Mouse (Mus musculus): ENCODE results near the gene Larp1b. TPM values are rescaled to one million over a fixed set of nuclear protein-coding genes. Genes with fewer than 3 reads are reported as not detected.

Gene Larp1b
- polyA plus RNA-seq, 1 experiment from 2014 or later, result 10.7 TPM

GRCm38 (mm10) chr3:41062758-41063157 is 113.1 kb downstream of the Larp1b start:
- ATAC-seq (ENCODE audit: low FRiP score, low TSS enrichment), result no peak
- 0 out of 2 replicates have a peak, but pooled peaks cover 6% of the 10 kb centered on the region for H3K36me3 ChIP-seq (ENCODE audit: control insufficient read depth, insufficient read depth, low read length)
- H3K9ac ChIP-seq (ENCODE audit: low read length), result no peak overlapping the region
- H3K27ac ChIP-seq (replicated peaks), result no peak overlapping the region
- TF ChIP-seq CTCF (IDR thresholded peaks at IDR 0.05; ENCODE audit: low read depth) (no peak), EP300 (optimal IDR thresholded peaks at IDR 0.05) (no peak)
- H3K4me1 ChIP-seq (replicated peaks; ENCODE audit: control insufficient read depth, insufficient read depth), result no peaks in the 10 kb centered on the region
- DNase-seq (ENCODE audit: low spot score), result no peak
- no peaks in the 10 kb centered on the region for H3K27me3 ChIP-seq (ENCODE audit: control insufficient read depth, insufficient read depth, low read length)
- 97% methylated on average over 2 of the region's 2 CpGs for WGBS
- H3K4me3 ChIP-seq (ENCODE audit: low read depth, low read length), result no peak overlapping the region
- H3K4me2 ChIP-seq (replicated peaks; ENCODE audit: low read depth), result no peak overlapping the region
- H3K9me3 ChIP-seq (ENCODE audit: control insufficient read depth, low read length), result no peaks in the 10 kb centered on the region

- Histone ChIP-seq H3K27ac (replicated peaks) (no peak overlapping the region), H3K4me3 (ENCODE audit: low read depth, low read length) (no peak overlapping the region), H3K4me1 (replicated peaks; ENCODE audit: control insufficient read depth, insufficient read depth) (no peaks in the 10 kb centered on the region), H3K36me3 (ENCODE audit: control insufficient read depth, insufficient read depth, low read length) (0 out of 2 replicates have a peak, but pooled peaks cover 9% of the 10 kb centered on the region), H3K27me3 (ENCODE audit: control insufficient read depth, insufficient read depth, low read length) (no peaks in the 10 kb centered on the region), H3K9me3 (ENCODE audit: control insufficient read depth, low read length) (no peaks in the 10 kb centered on the region), H3K9ac (ENCODE audit: low read length) (no peak overlapping the region), H3K4me2 (replicated peaks; ENCODE audit: low read depth) (no peak overlapping the region)
- no peak for TF ChIP-seq EP300 (optimal IDR thresholded peaks at IDR 0.05)
- no peak for TF ChIP-seq CTCF (IDR thresholded peaks at IDR 0.05; ENCODE audit: low read depth)
- WGBS, result 57% methylated on average over 2 of the region's 2 CpGs
- DNase-seq (ENCODE audit: low spot score) (no peak), ATAC-seq (ENCODE audit: low FRiP score, low TSS enrichment) (no peak)
Observed at GRCm38 (mm10) chr3:41065320-41065719, 115.7 kb downstream of the Larp1b start.

GRCm38 (mm10) chr3:41070519-41070918 is 120.9 kb downstream of the Larp1b start:
- Histone ChIP-seq H3K36me3 (ENCODE audit: control insufficient read depth, insufficient read depth, low read length) (0 out of 2 replicates have a peak, but pooled peaks cover 9% of the 10 kb centered on the region), H3K27me3 (ENCODE audit: control insufficient read depth, insufficient read depth, low read length) (no peaks in the 10 kb centered on the region), H3K27ac (replicated peaks) (no peak overlapping the region), H3K4me3 (ENCODE audit: low read depth, low read length) (no peak overlapping the region), H3K4me1 (replicated peaks; ENCODE audit: control insufficient read depth, insufficient read depth) (no peaks in the 10 kb centered on the region), H3K9me3 (ENCODE audit: control insufficient read depth, low read length) (no peaks in the 10 kb centered on the region), H3K9ac (ENCODE audit: low read length) (no peak overlapping the region), H3K4me2 (replicated peaks; ENCODE audit: low read depth) (no peak overlapping the region)
- DNase-seq (ENCODE audit: low spot score), result no peak
- ATAC-seq (ENCODE audit: low FRiP score, low TSS enrichment), result no peak
- TF ChIP-seq CTCF (IDR thresholded peaks at IDR 0.05; ENCODE audit: low read depth) (peak; percentile 61), EP300 (optimal IDR thresholded peaks at IDR 0.05) (no peak)
- WGBS, result 66% methylated on average over 2 of the region's 2 CpGs

- DNase-seq (ENCODE audit: low spot score) (no peak), ATAC-seq (ENCODE audit: low FRiP score, low TSS enrichment) (no peak)
- TF ChIP-seq CTCF (IDR thresholded peaks at IDR 0.05; ENCODE audit: low read depth) (no peak), EP300 (optimal IDR thresholded peaks at IDR 0.05) (no peak)
- Histone ChIP-seq H3K4me3 (ENCODE audit: low read depth, low read length) (no peak overlapping the region), H3K4me2 (replicated peaks; ENCODE audit: low read depth) (no peak overlapping the region), H3K9me3 (ENCODE audit: control insufficient read depth, low read length) (no peaks in the 10 kb centered on the region), H3K27ac (replicated peaks) (no peak overlapping the region), H3K9ac (ENCODE audit: low read length) (no peak overlapping the region), H3K27me3 (ENCODE audit: control insufficient read depth, insufficient read depth, low read length) (no peaks in the 10 kb centered on the region), H3K4me1 (replicated peaks; ENCODE audit: control insufficient read depth, insufficient read depth) (no peaks in the 10 kb centered on the region), H3K36me3 (ENCODE audit: control insufficient read depth, insufficient read depth, low read length) (no peaks in the 10 kb centered on the region)
- 73% methylated on average over 8 of the region's 8 CpGs for WGBS
Observed at GRCm38 (mm10) chr3:41075376-41075775, 125.7 kb downstream of the Larp1b start.

- Histone ChIP-seq H3K27me3 (ENCODE audit: control insufficient read depth, insufficient read depth, low read length) (no peaks in the 10 kb centered on the region), H3K9me3 (ENCODE audit: control insufficient read depth, low read length) (no peaks in the 10 kb centered on the region), H3K36me3 (ENCODE audit: control insufficient read depth, insufficient read depth, low read length) (no peaks in the 10 kb centered on the region), H3K4me3 (ENCODE audit: low read depth, low read length) (no peak overlapping the region), H3K4me2 (replicated peaks; ENCODE audit: low read depth) (no peak overlapping the region), H3K27ac (replicated peaks) (no peak overlapping the region), H3K9ac (ENCODE audit: low read length) (no peak overlapping the region), H3K4me1 (replicated peaks; ENCODE audit: control insufficient read depth, insufficient read depth) (peaks cover 4% of the 10 kb centered on the region; the same call in 1 of the 2 replicates)
- DNase-seq (ENCODE audit: low spot score), result no peak
- TF ChIP-seq EP300 (optimal IDR thresholded peaks at IDR 0.05) (no peak), CTCF (IDR thresholded peaks at IDR 0.05; ENCODE audit: low read depth) (no peak)
- WGBS, result 90% methylated on average over 2 of the region's 2 CpGs
- ATAC-seq (ENCODE audit: low FRiP score, low TSS enrichment), result no peak
Observed at GRCm38 (mm10) chr3:41078673-41079072, 129.0 kb downstream of the Larp1b start.

GRCm38 (mm10) chr3:41080724-41081123 is 131.1 kb downstream of the Larp1b start:
- H3K4me1 ChIP-seq (replicated peaks; ENCODE audit: control insufficient read depth, insufficient read depth), result peaks cover 4% of the 10 kb centered on the region; the same call in 1 of the 2 replicates
- no peaks in the 10 kb centered on the region for H3K36me3 ChIP-seq (ENCODE audit: control insufficient read depth, insufficient read depth, low read length)
- no peak overlapping the region for H3K27ac ChIP-seq (replicated peaks)
- H3K4me2 ChIP-seq (replicated peaks; ENCODE audit: low read depth), result peak overlapping the region; percentile 27; the same call in 1 of the 2 replicates
- no peaks in the 10 kb centered on the region for H3K9me3 ChIP-seq (ENCODE audit: control insufficient read depth, low read length)
- DNase-seq (ENCODE audit: low spot score) (peak; percentile 29), ATAC-seq (ENCODE audit: low FRiP score, low TSS enrichment) (no peak)
- H3K27me3 ChIP-seq (ENCODE audit: control insufficient read depth, insufficient read depth, low read length), result no peaks in the 10 kb centered on the region
- peak overlapping the region; percentile 4; the same call in 1 of the 2 replicates for H3K4me3 ChIP-seq (ENCODE audit: low read depth, low read length)
- no peak overlapping the region for H3K9ac ChIP-seq (ENCODE audit: low read length)
- WGBS, result 31% methylated on average over 3 of the region's 3 CpGs
- TF ChIP-seq CTCF (IDR thresholded peaks at IDR 0.05; ENCODE audit: low read depth), result no peak
- no peak for TF ChIP-seq EP300 (optimal IDR thresholded peaks at IDR 0.05)
